Mouse (Mus musculus) gastrocnemius, adult 18-20 months (tissue): ENCODE measurements at regions not wholly inside any gene's neighbourhood (a gene's known extent, or its start where the extent isn't known, plus 50 kb on each side); places are given as distances from the start of the nearest gene placed in this dataset.
A peak's percentile ranks its signal among the peaks of the same experiment; 100 is the strongest.

ENCODE experiments used
- DNase-seq: peaks from one replicate; pipeline ENCODE4 v3.0.0; 2021; ENCODE audit warnings: low spot score

GRCm38 (mm10) chr16:97686561-97686960 lies 75.6 kb upstream of the Tmprss2 start:
- DNase-seq: no peak

DNA sequence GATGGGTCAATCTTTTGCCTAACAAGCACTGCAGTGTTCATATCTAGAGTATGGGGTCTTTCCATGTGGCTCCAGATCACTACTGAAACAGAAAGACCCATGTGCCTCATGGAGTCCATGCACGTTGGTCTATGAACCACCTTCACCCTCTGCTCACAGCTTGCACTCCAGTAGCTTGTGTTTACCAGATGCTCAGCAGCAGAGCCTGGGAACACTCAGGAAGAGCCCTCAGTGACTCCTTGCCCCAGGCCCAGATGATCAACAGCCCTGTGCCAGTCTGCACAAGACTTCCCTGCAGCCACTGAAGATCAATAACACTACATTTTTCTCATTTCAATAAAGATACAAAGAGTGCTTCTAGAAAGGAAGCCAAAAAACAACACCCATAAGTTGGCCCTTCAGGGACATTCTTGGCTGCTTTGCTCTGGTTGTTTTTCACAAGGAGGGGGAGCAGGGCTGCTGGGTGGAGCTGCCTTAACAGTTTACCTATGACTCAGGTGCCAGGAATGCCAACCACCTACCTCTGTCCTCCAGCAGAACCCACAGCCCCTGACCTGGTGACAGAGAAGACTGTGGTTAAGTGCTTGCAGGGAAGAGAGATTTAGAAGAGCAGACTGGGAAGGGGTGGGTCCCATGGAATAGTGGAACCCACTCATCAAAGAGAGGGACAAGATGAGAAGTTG lies 74.7 kb upstream of the Tmprss2 start:
- no peak for DNase-seq

- DNase-seq: no peak
Measured at GRCm38 (mm10) chr16:97681191-97681590, 70.2 kb upstream of the Tmprss2 start.

GRCm38 (mm10) chr16:97679820-97680219 lies 68.8 kb upstream of the Tmprss2 start:
- DNase-seq: no peak

DNA sequence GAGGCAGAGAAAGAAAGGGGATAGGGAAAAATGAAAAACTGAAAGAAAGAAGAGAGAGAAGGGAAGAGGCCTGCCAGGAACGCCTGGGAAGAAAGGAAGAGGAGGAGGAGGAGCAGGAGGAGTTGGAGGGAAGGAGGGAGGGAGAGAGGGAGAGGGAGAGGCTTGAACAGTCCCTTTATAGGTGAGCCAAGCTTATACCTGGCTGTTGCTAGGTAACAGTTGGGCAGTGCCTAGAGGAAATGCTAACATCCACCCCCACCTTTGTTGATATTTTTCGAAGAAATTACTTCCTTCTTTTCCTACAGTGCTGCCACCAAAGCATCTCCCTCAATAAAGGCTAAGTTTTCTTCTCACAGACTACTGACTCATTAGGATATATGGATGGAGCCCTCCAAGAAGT lies 68.3 kb upstream of the Tmprss2 start:
- no peak for DNase-seq

DNA sequence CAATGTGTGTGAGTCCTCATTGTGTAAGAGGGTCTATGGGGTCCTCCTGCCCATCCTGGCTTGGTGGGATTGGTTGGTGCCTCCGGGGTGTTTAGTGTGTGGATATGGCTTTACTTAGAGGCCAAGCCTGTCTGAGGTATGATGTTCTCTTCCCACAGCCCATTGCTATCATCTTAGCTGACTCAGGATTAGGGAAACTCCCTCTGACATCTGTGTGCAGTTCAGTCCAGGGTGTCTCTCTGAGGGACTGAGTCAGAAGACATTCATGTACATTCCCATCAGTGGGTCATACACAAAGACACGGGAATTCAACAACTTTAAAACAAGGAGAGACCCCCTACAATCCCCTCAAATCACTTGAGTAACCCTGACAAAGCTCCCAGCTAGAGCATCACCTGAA lies 66.6 kb upstream of the Tmprss2 start:
- DNase-seq: no peak

DNA sequence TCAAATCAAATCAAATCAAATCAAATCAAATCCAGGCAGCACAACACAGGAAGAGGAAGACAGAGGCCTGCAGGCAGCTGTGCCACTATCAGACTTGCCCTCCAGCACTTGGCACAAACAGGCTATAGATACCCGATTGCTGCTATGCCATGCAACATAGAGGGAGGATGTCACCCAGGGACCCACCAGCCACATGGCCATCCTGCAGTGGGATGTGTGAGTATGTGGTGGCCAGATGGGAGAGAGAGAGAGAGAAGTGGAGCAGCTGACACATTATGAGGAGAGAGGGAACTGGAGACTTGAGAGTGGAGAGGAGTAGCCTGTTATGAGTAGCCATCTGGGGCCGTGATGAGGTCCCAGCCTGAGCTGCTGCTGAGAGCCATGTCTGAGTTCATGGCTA lies 62.6 kb upstream of the Tmprss2 start:
- no peak for DNase-seq

GRCm38 (mm10) chr16:97670131-97671038 lies 59.4 kb upstream of the Tmprss2 start:
- peak; percentile 2 for DNase-seq

- no peak for DNase-seq
Measured at GRCm38 (mm10) chr16:97667536-97667935, 56.5 kb upstream of the Tmprss2 start.

- DNase-seq: no peak
Measured at GRCm38 (mm10) chr16:97665518-97665917, 54.5 kb upstream of the Tmprss2 start.
